Mouse (Mus musculus): ENCODE measurements around the gene Zfp213. TPM values are rescaled to one million over a fixed set of nuclear protein-coding genes. Genes with fewer than 3 reads are reported as not detected.

The Zfp213 gene
- polyA plus RNA-seq, 1 experiment from 2014 or later = 15.1 TPM

DNA sequence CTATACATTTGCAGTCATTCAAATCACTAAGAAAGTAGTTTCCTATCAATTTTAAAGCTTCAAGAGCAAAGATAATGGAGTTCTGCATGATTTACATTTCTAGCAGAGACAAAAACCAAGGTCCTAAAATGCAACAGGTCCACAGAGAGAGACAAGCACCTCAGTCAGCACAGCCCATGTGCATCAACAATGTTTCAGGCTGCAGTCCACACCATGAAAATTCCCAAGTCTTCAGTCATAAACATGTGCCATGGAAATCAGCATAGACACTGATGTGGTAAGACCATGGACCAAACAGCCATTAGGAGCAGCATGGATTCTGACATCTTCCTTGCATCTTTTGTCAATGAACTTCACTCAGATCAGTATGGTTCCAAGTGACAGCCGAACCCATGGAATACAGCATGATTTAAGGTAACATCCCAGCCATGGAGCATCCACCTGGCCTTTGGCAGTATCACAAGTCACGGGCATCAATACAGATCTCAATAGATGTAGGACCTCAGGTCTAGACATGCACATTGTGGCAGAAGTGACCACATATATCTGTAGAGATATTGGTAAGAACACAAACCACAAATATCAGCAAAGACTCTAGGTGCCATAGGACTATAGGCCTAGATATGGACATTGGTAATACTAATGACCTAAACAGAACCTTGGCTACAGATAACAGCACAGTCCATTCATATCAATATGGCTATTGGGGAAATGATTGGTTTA is 45.2 kb downstream of the Zfp213 start:
- Histone ChIP-seq H3K9ac (ENCODE audit: low read depth, low read length) (no peak overlapping the region), H3K36me3 (ENCODE audit: control insufficient read depth, insufficient read depth, low read length) (no peaks in the 10 kb centered on the region), H3K27me3 (ENCODE audit: control insufficient read depth, insufficient read depth, low read length) (no peaks in the 10 kb centered on the region), H3K4me2 (no peak overlapping the region), H3K27ac (ENCODE audit: low read depth, low read length) (no peak overlapping the region), H3K4me1 (ENCODE audit: control insufficient read depth, insufficient read depth, low read length) (no peaks in the 10 kb centered on the region), H3K9me3 (replicated peaks; ENCODE audit: control insufficient read depth, low read length) (peaks cover 6% of the 10 kb centered on the region; the same call in 1 of the 2 replicates), H3K4me3 (ENCODE audit: low read depth, low read length) (no peak overlapping the region)
- WGBS (ENCODE audit: insufficient replicate concordance) = 60% methylated on average over 2 of the region's 2 CpGs
- ATAC-seq (replicated peaks; ENCODE audit: insufficient number of reproducible peaks, low FRiP score, low TSS enrichment) = 0 out of 2 replicates have a peak, but pooled peaks have one; percentile 57

Other genes with a start within 250 kb of the Zfp213 start
- not detected in 2 replicates for gene Vmn2r115, start 220.5 kb downstream of the Zfp213 start, polyA plus RNA-seq (2014; fragmentation: Nextera tagmentation; extraction: Ambion mirVana)
- not detected in 2 replicates for gene Vmn2r116, start 179.6 kb downstream of the Zfp213 start, polyA plus RNA-seq (2014; fragmentation: Nextera tagmentation; extraction: Ambion mirVana)
- gene Vmn2r117, start 84.5 kb downstream of the Zfp213 start, polyA plus RNA-seq (2014; fragmentation: Nextera tagmentation; extraction: Ambion mirVana) = not detected in 2 replicates
- 8.9 and 9.0 TPM in 2 replicates for gene Zfp13, start 35.2 kb upstream of the Zfp213 start, polyA plus RNA-seq (2014; fragmentation: Nextera tagmentation; extraction: Ambion mirVana)
- gene Zscan10, start 36.6 kb upstream of the Zfp213 start, polyA plus RNA-seq (2014; fragmentation: Nextera tagmentation; extraction: Ambion mirVana) = not detected in 2 replicates
- gene Mmp25, start 81.0 kb upstream of the Zfp213 start, polyA plus RNA-seq (2014; fragmentation: Nextera tagmentation; extraction: Ambion mirVana) = 0.07 and 0.27 TPM in 2 replicates
- 0.24 TPM in 1 of 2 replicates, not detected in the other for gene Bicdl2, start 96.3 kb upstream of the Zfp213 start, polyA plus RNA-seq (2014; fragmentation: Nextera tagmentation; extraction: Ambion mirVana)
- gene Hcfc1r1, start 109.4 kb upstream of the Zfp213 start, polyA plus RNA-seq (2014; fragmentation: Nextera tagmentation; extraction: Ambion mirVana) = 382 and 389 TPM in 2 replicates
- 40.9 and 41.0 TPM in 2 replicates for gene Thoc6, start 109.6 kb upstream of the Zfp213 start, polyA plus RNA-seq (2014; fragmentation: Nextera tagmentation; extraction: Ambion mirVana)
- gene Tnfrsf12a, start 113.2 kb upstream of the Zfp213 start, polyA plus RNA-seq (2014; fragmentation: Nextera tagmentation; extraction: Ambion mirVana) = 77.6 and 85.3 TPM in 2 replicates
- 3.3 and 3.9 TPM in 2 replicates for gene Cldn6, start 115.0 kb upstream of the Zfp213 start, polyA plus RNA-seq (2014; fragmentation: Nextera tagmentation; extraction: Ambion mirVana)
- 0.25 and 0.46 TPM in 2 replicates for gene Cldn9, start 119.8 kb upstream of the Zfp213 start, polyA plus RNA-seq (2014; fragmentation: Nextera tagmentation; extraction: Ambion mirVana)
- gene 1520401A03Rik, start 158.5 kb upstream of the Zfp213 start, polyA plus RNA-seq (2014; fragmentation: Nextera tagmentation; extraction: Ambion mirVana) = 0.16 and 0.20 TPM in 2 replicates
- 31.5 and 33.8 TPM in 2 replicates for gene Pkmyt1, start 162.1 kb upstream of the Zfp213 start, polyA plus RNA-seq (2014; fragmentation: Nextera tagmentation; extraction: Ambion mirVana)
- gene Paqr4, start 176.6 kb upstream of the Zfp213 start, polyA plus RNA-seq (2014; fragmentation: Nextera tagmentation; extraction: Ambion mirVana) = 7.6 and 7.9 TPM in 2 replicates
- 0.27 and 0.63 TPM in 2 replicates for gene Kremen2, start 181.6 kb upstream of the Zfp213 start, polyA plus RNA-seq (2014; fragmentation: Nextera tagmentation; extraction: Ambion mirVana)
- gene Flywch1, start 207.4 kb upstream of the Zfp213 start, polyA plus RNA-seq (2014; fragmentation: Nextera tagmentation; extraction: Ambion mirVana) = 60.5 and 62.4 TPM in 2 replicates
- 8.2 and 9.5 TPM in 2 replicates for gene Flywch2, start 221.8 kb upstream of the Zfp213 start, polyA plus RNA-seq (2014; fragmentation: Nextera tagmentation; extraction: Ambion mirVana)
- 285 and 390 TPM in 2 replicates for gene Srrm2, start 226.3 kb upstream of the Zfp213 start, polyA plus RNA-seq (2014; fragmentation: Nextera tagmentation; extraction: Ambion mirVana)